Mouse (Mus musculus) forebrain, embryonic 11.5 days (tissue): Measurements from ENCODE around the gene Rps19. TPM values are rescaled to one million over a fixed set of nuclear protein-coding genes. Genes with fewer than 3 reads are reported as not detected.

ENCODE experiments used
- ATAC-seq: fragments of 200-750 bp; cut with Nextera tagmentation; replicated peaks from 2 replicates; pipeline ENCODE4 v1.8.0; 2017; ENCODE audit warnings: moderate TSS enrichment; ENCODE audit not compliant: low FRiP score
- DNase-seq: peaks from one replicate; pipeline ENCODE4 v3.0.0-alpha.2; 2017; ENCODE audit warnings: low spot score
- H3K27ac ChIP-seq: fragments of 300-500 bp; sonication (generic); 2 replicates; pipeline ENCODE4 v1.5.1; 2014; ENCODE audit warnings: low read depth, low read length
- H3K27me3 ChIP-seq: fragments of 300-500 bp; sonication (generic); 2 replicates; pipeline ENCODE4 v1.6.1; 2014; ENCODE audit warnings: mild to moderate bottlenecking, low read length, mixed read lengths; ENCODE audit not compliant: control insufficient read depth, insufficient read depth
- H3K36me3 ChIP-seq: fragments of 300-500 bp; sonication (generic); 2 replicates; pipeline ENCODE4 v1.6.1; 2014; ENCODE audit warnings: mild to moderate bottlenecking, low read length, moderate library complexity, mixed read lengths; ENCODE audit not compliant: control insufficient read depth, insufficient read depth
- H3K4me1 ChIP-seq: fragments of 300-500 bp; sonication (generic); replicated peaks from 2 replicates; pipeline ENCODE4 v1.6.1; 2014; ENCODE audit warnings: low read length, mixed read lengths; ENCODE audit not compliant: control insufficient read depth, insufficient read depth
- H3K4me2 ChIP-seq: fragments of 300-500 bp; sonication (generic); 2 replicates; pipeline ENCODE4 v1.6.1; 2014; ENCODE audit warnings: low read depth, mild to moderate bottlenecking, low read length, moderate library complexity, mixed read lengths; ENCODE audit not compliant: severe bottlenecking
- H3K4me3 ChIP-seq: fragments of 300-500 bp; sonication (generic); 2 replicates; pipeline ENCODE4 v1.5.1; 2014; ENCODE audit warnings: low read depth, low read length
- H3K9ac ChIP-seq: fragments of 300-500 bp; sonication (generic); 2 replicates; pipeline ENCODE4 v1.6.1; 2014; ENCODE audit warnings: low read length
- H3K9me3 ChIP-seq: fragments of 300-500 bp; sonication (generic); 2 replicates; pipeline ENCODE4 v1.6.1; 2016; ENCODE audit warnings: low read length, mixed read lengths; ENCODE audit not compliant: control insufficient read depth
- WGBS: fragments of 180-500 bp; shearing (Covaris S2); extraction: QIAGEN DNeasy Blood & Tissue Kit; methylation state at CpG from one replicate; pipeline ENCODE4 v1.1.7; 2014; 5-methylcytosine and 5-hydroxymethylcytosine counted together
- polyA plus RNA-seq: library from polyadenylated mRNA; unstranded; fragments of >200 nt; fragmentation: Nextera tagmentation; extraction: Ambion mirVana; gene quantifications from 2 replicates; pipeline ENCODE4 v1.2.1, GENCODE M21; 2014

The Rps19 gene
- polyA plus RNA-seq, 1 experiment from 2014 or later: 1,722 TPM

GRCm38 (mm10) chr7:24859234-24859633 is 24.9 kb upstream of the Rps19 start:
- Histone ChIP-seq H3K4me2 (no peak overlapping the region), H3K4me3 (no peak overlapping the region), H3K4me1 (no peaks in the 10 kb centered on the region; the same call in 1 of the 2 replicates), H3K27me3 (no peaks in the 10 kb centered on the region), H3K36me3 (no peaks in the 10 kb centered on the region), H3K9ac (no peak overlapping the region), H3K27ac (no peak overlapping the region), H3K9me3 (no peaks in the 10 kb centered on the region)
- DNase-seq (no peak), ATAC-seq (no peak)
- 81% methylated on average over 5 of the region's 5 CpGs for whole genome bisulfite sequencing

- Histone ChIP-seq H3K4me1 (no peaks in the 10 kb centered on the region), H3K27ac (no peak within 1 kb of the TSS), H3K4me2 (no peak within 1 kb of the TSS), H3K4me3 (no peak within 1 kb of the TSS), H3K36me3 (no peaks in the 10 kb centered on the region), H3K9ac (no peak within 1 kb of the TSS), H3K9me3 (no peaks in the 10 kb centered on the region), H3K27me3 (no peaks in the 10 kb centered on the region)
- DNase-seq (no peak), ATAC-seq (no peak)
- 91% methylated on average over 7 of the region's 7 CpGs for WGBS
These were observed 22.3 kb upstream of the Rps19 start, which contains the start of gene Gm9844 for GRCm38 (mm10) chr7:24861913-24862312. Gene Gm9844 (plus strand): TSS chr7:24862213.

GRCm38 (mm10) chr7:24862853-24863252 is 21.3 kb upstream of the Rps19 start:
- no peaks in the 10 kb centered on the region for H3K36me3 ChIP-seq
- no peak overlapping the region for H3K9ac ChIP-seq
- H3K4me1 ChIP-seq: no peaks in the 10 kb centered on the region
- no peak overlapping the region for H3K27ac ChIP-seq
- H3K4me2 ChIP-seq: no peak overlapping the region
- DNase-seq (no peak), ATAC-seq (no peak)
- no peaks in the 10 kb centered on the region for H3K27me3 ChIP-seq
- WGBS: 86% methylated on average over 4 of the region's 4 CpGs
- no peaks in the 10 kb centered on the region for H3K9me3 ChIP-seq
- H3K4me3 ChIP-seq: no peak overlapping the region

- Histone ChIP-seq H3K27ac (no peak overlapping the region), H3K4me2 (no peak overlapping the region), H3K4me1 (0 out of 2 replicates have a peak, but pooled peaks cover 3% of the 10 kb centered on the region), H3K27me3 (no peaks in the 10 kb centered on the region), H3K36me3 (no peaks in the 10 kb centered on the region), H3K4me3 (no peak overlapping the region), H3K9ac (no peak overlapping the region), H3K9me3 (no peaks in the 10 kb centered on the region)
- DNase-seq (no peak), ATAC-seq (no peak)
- WGBS: 38% methylated on average over 6 of the region's 6 CpGs
These were observed 20.0 kb upstream of the Rps19 start for GRCm38 (mm10) chr7:24864156-24864555.

GRCm38 (mm10) chr7:24869080-24869479 is 15.1 kb upstream of the Rps19 start:
- ATAC-seq: no peak
- Histone ChIP-seq H3K27ac (no peak overlapping the region), H3K27me3 (no peaks in the 10 kb centered on the region), H3K36me3 (no peaks in the 10 kb centered on the region), H3K4me3 (no peak overlapping the region), H3K4me1 (peaks cover 3% of the 10 kb centered on the region; the same call in 1 of the 2 replicates), H3K9me3 (no peaks in the 10 kb centered on the region; the same call in 1 of the 2 replicates), H3K9ac (no peak overlapping the region), H3K4me2 (no peak overlapping the region)
- 36% methylated on average over 17 of the region's 17 CpGs for WGBS
- DNase-seq: no peak

GRCm38 (mm10) chr7:24869532-24870165 is 14.5 kb upstream of the Rps19 start, which contains the start of the genes Lypd4 and Dmrtc2:
Gene Lypd4 (minus strand): TSS chr7:24869941.
Gene Dmrtc2 (plus strand): TSS chr7:24870057.
- ATAC-seq: no peak

GRCm38 (mm10) chr7:24877588-24877987 is 6.6 kb upstream of the Rps19 start:
- DNase-seq (no peak), ATAC-seq (no peak)
- Histone ChIP-seq H3K27me3 (no peaks in the 10 kb centered on the region), H3K36me3 (no peaks in the 10 kb centered on the region), H3K4me2 (no peak overlapping the region), H3K4me1 (no peaks in the 10 kb centered on the region), H3K27ac (no peak overlapping the region), H3K9me3 (no peaks in the 10 kb centered on the region), H3K9ac (no peak overlapping the region), H3K4me3 (no peak overlapping the region)
- 74% methylated on average over 3 of the region's 3 CpGs for WGBS

More at GRCm38 (mm10) chr7:24869532-24870165, 14.5 kb upstream of the Rps19 start, which contains the start of the genes Lypd4 and Dmrtc2:
- Histone ChIP-seq H3K9me3 (no peaks in the 10 kb centered on the region; the same call in 1 of the 2 replicates), H3K27me3 (no peaks in the 10 kb centered on the region), H3K36me3 (no peaks in the 10 kb centered on the region), H3K9ac (no peak within 1 kb of the TSS), H3K4me3 (no peak within 1 kb of the TSS), H3K27ac (no peak within 1 kb of the TSS), H3K4me1 (peaks cover 3% of the 10 kb centered on the region; the same call in 1 of the 2 replicates), H3K4me2 (no peak within 1 kb of the TSS)
- WGBS: 59% methylated on average over 41 of the region's 41 CpGs
- peak; percentile 71 for DNase-seq

GRCm38 (mm10) chr7:24879620-24880019 is 4.6 kb upstream of the Rps19 start:
- no peak for DNase-seq
- H3K9me3 ChIP-seq: no peaks in the 10 kb centered on the region
- no peaks in the 10 kb centered on the region for H3K36me3 ChIP-seq
- H3K4me3 ChIP-seq: no peak overlapping the region
- no peak overlapping the region for H3K27ac ChIP-seq
- no peak overlapping the region for H3K4me2 ChIP-seq
- no peaks in the 10 kb centered on the region for H3K27me3 ChIP-seq
- WGBS: 11% methylated on average over 2 of the region's 2 CpGs
- H3K4me1 ChIP-seq: no peaks in the 10 kb centered on the region
- no peak overlapping the region for H3K9ac ChIP-seq
- no peak for ATAC-seq
